Mouse (Mus musculus) B cell, adult 62 days (primary cell): Measurements from ENCODE around the gene AU022252. TPM values are rescaled to one million over a fixed set of nuclear protein-coding genes. Genes with fewer than 3 reads are reported as not detected.

Experiments
- total RNA-seq: library from RNA; stranded (reverse); gene quantifications from 4 replicates; pipeline ENCODE4 v1.2.4, GENCODE M21; 2023

AU022252 gene
- total RNA-seq, result 8.2 to 13.6 TPM (median 9.5 TPM) in 4 replicates

GRCm38 (mm10) chr4:119232410-119233255, at the start of gene AU022252, which contains the start of gene P3h1:
TSS of gene AU022252 (minus strand) at chr4:119232712.
TSS of gene P3h1 (plus strand) at chr4:119232915.

GRCm38 (mm10) chr4:119255351-119255750, 22.8 kb upstream of the AU022252 start, which contains the start of gene Cldn19:
TSS of gene Cldn19 (plus strand) at chr4:119255414.

GRCm38 (mm10) chr4:119218169-119218568, 14.3 kb downstream of the AU022252 start, which contains the start of gene Tmem269:
TSS of gene Tmem269 (minus strand) at chr4:119218217.

DNA sequence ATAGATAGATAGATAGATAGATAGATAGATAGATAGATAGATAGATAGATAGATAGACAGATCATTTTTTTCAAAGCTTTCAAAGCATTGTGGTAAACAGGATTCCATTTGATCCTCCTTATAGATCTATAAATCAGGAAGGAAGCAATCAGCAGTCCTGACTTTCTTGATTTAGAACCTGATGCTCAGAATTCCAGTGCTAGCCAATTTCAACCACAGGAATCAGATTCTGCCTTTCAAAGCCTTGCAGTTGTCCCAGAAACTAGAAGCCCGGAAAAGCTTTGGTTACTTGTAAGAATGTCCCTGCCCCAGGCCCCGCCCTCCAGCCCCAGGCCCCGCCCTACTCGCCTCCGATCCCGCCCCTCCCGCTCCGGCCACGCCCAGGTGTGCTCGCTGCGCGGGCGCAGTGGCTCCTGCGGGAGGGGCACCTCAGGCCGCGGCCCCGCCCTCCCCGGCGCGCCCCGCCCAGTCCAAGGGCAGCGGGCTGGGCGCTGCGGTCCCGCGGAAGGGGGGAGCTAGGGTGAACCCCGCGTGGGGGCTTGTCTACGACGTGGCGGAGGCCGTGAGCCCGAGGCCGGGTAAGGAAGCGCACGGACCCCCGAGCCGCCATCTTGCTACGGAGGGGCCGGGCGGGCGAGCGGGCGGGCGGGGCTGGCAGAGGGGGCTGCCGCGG, 37.5 kb downstream of the AU022252 start, which contains the start of gene Svbp:
TSS of gene Svbp (plus strand) at position 398 of the 673 bp plus-strand sequence.

DNA sequence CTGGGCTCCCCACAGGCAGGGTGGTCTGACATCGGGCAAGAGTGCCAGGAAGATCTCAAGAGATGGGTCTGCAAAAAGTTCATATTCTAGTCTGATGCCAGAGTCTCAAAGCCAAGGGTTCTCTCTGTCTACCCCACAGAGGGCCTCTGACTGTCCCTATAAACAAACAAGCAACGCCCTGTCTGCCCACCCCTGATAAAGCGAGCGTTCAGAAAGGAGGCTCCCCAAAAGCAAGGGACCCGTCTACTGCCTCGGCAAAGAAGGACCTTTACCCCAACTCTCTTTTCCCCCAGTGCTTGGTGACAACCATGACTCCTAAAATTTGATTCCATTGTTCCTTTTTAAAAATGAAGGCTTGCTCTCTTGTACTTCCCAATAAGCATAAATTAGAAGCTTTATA, 42.6 kb downstream of the AU022252 start, which contains the start of gene Ermap:
TSS of gene Ermap (minus strand) at position 148 of the 400 bp plus-strand sequence.

DNA sequence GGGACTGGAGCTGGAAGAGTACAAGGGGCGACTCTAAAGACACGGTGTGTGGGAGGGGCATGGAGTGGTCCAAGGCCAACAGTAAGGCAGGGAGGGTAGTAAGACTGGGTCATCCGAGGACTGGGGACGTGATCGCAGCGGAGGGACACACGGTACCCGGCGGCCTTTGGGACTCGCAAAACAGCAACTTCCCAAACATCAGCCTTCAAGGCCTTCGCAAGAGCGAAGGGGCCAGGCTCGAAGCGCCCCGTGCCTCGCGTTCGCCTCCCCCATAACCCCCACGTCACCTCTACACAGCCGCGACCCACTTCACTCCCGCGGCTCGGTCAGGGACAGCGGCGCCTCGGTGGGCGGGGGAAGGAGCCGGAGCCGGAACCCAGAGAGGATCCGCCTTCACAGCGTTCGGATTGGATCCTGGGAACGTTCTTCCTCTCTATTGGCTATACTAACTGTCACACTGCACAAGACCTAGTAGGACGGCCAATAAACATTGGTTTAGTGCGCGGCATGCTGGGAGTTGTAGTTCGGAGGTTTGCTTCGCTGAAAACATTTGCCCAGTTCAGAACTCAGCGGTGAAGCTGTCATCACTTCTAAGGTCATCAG, 58.6 kb downstream of the AU022252 start, which contains the start of gene Zfp691:
TSS of gene Zfp691 (minus strand) at position 345 of the 603 bp plus-strand sequence.

Other genes starting within 250 kb of the AU022252 start
- gene Slc2a1, start 124.0 kb downstream of the AU022252 start, total RNA-seq, result 49.4 to 60.1 TPM (median 57.4 TPM) in 4 replicates
- gene Zfp691, start 58.5 kb downstream of the AU022252 start, total RNA-seq, result 7.9 to 14.6 TPM (median 11.3 TPM) in 4 replicates
- 0.60 to 1.4 TPM (median 0.97 TPM) in 4 replicates for gene Ermap, start 42.7 kb downstream of the AU022252 start, total RNA-seq
- gene Svbp, start 37.4 kb downstream of the AU022252 start, total RNA-seq, result 22.8 to 30.0 TPM (median 25.6 TPM) in 4 replicates
- 0.55 TPM in 1 of 4 replicates, not detected in the others for gene Tmem269, start 14.5 kb downstream of the AU022252 start, total RNA-seq
- 4.1 to 6.2 TPM (median 4.7 TPM) in 4 replicates for gene P3h1, start 203 bp upstream of the AU022252 start, total RNA-seq
- gene Cldn19, start 22.7 kb upstream of the AU022252 start, total RNA-seq, result not detected in 4 replicates
- gene Ybx1, start 61.9 kb upstream of the AU022252 start, total RNA-seq, result 403 to 424 TPM (median 406 TPM) in 4 replicates
- gene Ppih, start 87.8 kb upstream of the AU022252 start, total RNA-seq, result 20.1 to 29.3 TPM (median 26.3 TPM) in 4 replicates
- gene Ccdc30, start 182.8 kb upstream of the AU022252 start, total RNA-seq, result 0.69 to 1.1 TPM in 2 of 4 replicates, not detected in the others
- 8.4 to 11.3 TPM (median 10.5 TPM) in 4 replicates for gene Ppcs, start 189.7 kb upstream of the AU022252 start, total RNA-seq
- 0.77 to 0.88 TPM in 2 of 4 replicates, not detected in the others for gene Zmynd12, start 190.1 kb upstream of the AU022252 start, total RNA-seq